Mouse (Mus musculus) layer of hippocampus, adult 2 months (tissue): ENCODE results near the gene Cgnl1. TPM values are rescaled to one million over a fixed set of nuclear protein-coding genes. Genes with fewer than 3 reads are reported as not detected.
A peak's percentile ranks its signal among the peaks of the same experiment; 100 is the strongest.

Experiments used
- DNase-seq, 2 experiments: peaks; one replicate each; pipeline ENCODE4 v3.0.0; 2022; ENCODE audit warnings: low spot score in 2 of 2
- H3K27ac ChIP-seq: fragments of 200-600 bp; 2 replicates; pipeline ENCODE4 v1.8.1; 2022
- H3K4me3 ChIP-seq: fragments of 200-600 bp; 2 replicates; pipeline ENCODE4 v1.8.1; 2022; ENCODE audit warnings: mild to moderate bottlenecking
- CTCF ChIP-seq: fragments of 200-600 bp; conservative IDR thresholded peaks from 2 replicates; pipeline ENCODE4 v1.8.1; 2022; ENCODE audit warnings: antibody characterized with exemption, mild to moderate bottlenecking, moderate library complexity
- total RNA-seq, 2 experiments: library from RNA; stranded (reverse); gene quantifications; 2 replicates each; pipeline ENCODE4 v1.2.3; 2021

Cgnl1 gene
- total RNA-seq, 2 experiments from 2014 or later, result 6.6 to 7.9 TPM

DNA sequence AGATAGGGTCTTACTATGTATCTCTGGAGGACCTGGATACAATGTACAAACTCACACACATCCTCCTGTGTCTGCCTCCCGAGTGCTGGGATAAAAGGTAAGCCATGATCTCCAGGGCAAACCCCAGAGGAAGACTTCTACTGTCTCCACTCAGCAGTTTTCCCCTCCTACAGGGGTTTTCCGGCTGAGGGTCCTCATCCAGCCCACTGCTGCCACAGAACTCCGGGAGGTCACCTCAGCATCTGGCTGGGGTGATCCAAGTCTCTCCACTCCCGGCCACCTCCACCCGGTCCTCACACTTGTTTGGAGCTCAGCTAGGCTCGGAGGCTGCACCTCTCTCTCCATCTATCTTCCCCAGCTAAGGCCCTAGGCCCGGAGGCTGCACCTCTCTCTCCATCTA lies 31.9 kb upstream of the Cgnl1 start:
- Histone ChIP-seq H3K4me3 (no peak overlapping the region), H3K27ac (no peak overlapping the region)
- no peak for TF ChIP-seq CTCF
- no peak for DNase-seq

- no peak for TF ChIP-seq CTCF
- H3K27ac ChIP-seq, result no peak overlapping the region
- H3K4me3 ChIP-seq, result no peak overlapping the region
- no peak for DNase-seq
Observed at GRCm38 (mm10) chr9:71799598-71799997, 28.2 kb upstream of the Cgnl1 start.

DNA sequence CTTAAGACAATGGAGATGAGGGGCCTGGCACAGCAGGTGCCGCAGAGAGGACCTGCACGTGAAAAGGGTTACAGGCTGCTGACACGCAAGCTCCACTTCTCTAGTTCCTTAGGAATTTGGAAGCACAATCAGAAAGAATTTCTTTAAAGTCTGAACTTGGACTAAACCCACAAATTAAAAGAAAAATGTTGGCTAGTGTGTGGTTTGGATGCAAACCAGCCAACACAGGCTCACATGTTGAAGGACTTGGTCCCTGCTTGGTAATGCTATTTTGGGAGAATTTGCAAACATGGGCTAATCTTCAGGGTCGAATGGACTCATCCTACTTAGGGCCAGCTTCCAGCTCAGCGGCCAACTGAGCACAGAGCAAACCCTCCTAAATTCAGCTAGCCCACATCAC lies 26.8 kb upstream of the Cgnl1 start:
- no peak for DNase-seq
- H3K4me3 ChIP-seq, result no peak overlapping the region
- TF ChIP-seq CTCF, result no peak
- H3K27ac ChIP-seq, result no peak overlapping the region

- no peak for DNase-seq
- H3K4me3 ChIP-seq, result no peak overlapping the region
- TF ChIP-seq CTCF, result peak; percentile 51
- H3K27ac ChIP-seq, result no peak overlapping the region
Observed at GRCm38 (mm10) chr9:71777404-71777803, 6.0 kb upstream of the Cgnl1 start.

- no peak overlapping the region for H3K4me3 ChIP-seq
- no peak for DNase-seq
- TF ChIP-seq CTCF, result no peak
- no peak overlapping the region for H3K27ac ChIP-seq
Observed at GRCm38 (mm10) chr9:71776337-71776736, 4.9 kb upstream of the Cgnl1 start.

- no peak for TF ChIP-seq CTCF
- Histone ChIP-seq H3K4me3 (no peak overlapping the region), H3K27ac (no peak overlapping the region)
- DNase-seq, result no peak
Observed at GRCm38 (mm10) chr9:71773563-71773962, 2.2 kb upstream of the Cgnl1 start.

GRCm38 (mm10) chr9:71772338-71772737 lies 936 bp upstream of the Cgnl1 start:
- no peak overlapping the region for H3K27ac ChIP-seq
- H3K4me3 ChIP-seq, result no peak overlapping the region
- TF ChIP-seq CTCF, result peak; percentile 72
- no peak for DNase-seq

DNA sequence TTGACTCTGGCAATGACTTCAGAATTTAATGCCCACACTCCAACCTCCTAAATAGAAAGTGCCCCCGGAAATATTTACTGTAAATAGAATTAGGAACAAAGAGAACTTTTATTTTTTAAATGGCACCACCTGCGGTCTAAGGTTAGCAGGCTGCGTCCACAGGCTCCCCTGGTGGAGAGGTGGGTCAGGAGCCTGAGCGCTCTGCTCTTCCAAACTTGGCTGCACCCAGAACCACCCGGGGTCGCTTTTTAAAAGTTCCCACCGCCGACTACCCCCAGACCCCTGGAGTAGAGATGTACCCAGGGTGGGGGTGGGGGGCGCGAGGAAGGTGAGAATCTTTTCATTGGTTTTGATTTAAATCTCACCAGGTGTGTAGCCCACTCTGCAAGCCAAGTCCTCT lies 918 bp downstream of the Cgnl1 start:
- peak; percentile 34 for TF ChIP-seq CTCF
- Histone ChIP-seq H3K27ac (peak overlapping the region; percentile 3; the same call in 1 of the 2 replicates), H3K4me3 (peak overlapping the region; percentile 60)
- no peak for DNase-seq

DNA sequence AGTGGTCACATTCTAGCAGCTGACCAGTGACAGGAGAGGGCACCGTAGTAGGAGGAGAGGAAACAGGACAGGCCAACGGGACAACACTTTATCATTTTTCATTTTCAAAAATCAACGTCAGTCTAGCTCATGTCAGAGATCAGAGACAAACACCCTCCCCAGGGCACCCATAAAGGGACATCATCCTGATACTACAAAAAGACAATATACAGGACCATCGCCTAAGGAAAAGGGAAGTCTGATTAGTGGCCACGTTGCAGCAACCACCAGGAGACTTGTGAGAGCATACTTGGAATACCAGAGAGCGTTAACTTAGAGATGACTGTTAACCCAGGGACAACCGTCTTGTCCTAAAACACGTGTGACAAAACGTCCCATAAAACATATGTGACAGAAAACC lies 1.7 kb downstream of the Cgnl1 start:
- no peak for TF ChIP-seq CTCF
- no peak overlapping the region for H3K27ac ChIP-seq
- peak overlapping the region; percentile 60; the same call in 1 of the 2 replicates for H3K4me3 ChIP-seq
- no peak for DNase-seq

- Histone ChIP-seq H3K4me3 (no peak overlapping the region), H3K27ac (no peak overlapping the region)
- DNase-seq, result no peak
- TF ChIP-seq CTCF, result no peak
Observed at GRCm38 (mm10) chr9:71768119-71768518, 3.3 kb downstream of the Cgnl1 start.

DNA sequence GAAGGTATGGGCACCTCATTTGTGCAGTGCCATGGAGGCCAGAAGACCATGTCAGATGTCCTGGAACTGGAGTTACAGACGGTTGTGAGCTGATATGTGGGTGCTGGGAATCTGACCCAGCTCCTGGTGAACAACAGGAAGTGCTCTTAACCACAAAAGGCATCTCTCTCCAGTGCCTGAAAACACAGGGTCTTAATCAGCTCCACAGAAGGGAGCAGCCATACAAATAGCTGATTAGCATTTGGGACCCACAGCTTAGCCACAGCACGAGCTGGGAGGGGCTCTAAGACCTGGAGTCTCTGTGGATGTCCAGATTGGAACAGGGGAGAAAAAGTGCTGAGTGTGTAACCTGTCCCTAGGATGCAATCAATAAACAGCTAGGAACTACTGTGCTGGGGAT lies 4.5 kb downstream of the Cgnl1 start:
- no peak overlapping the region for H3K27ac ChIP-seq
- TF ChIP-seq CTCF, result no peak
- no peak overlapping the region for H3K4me3 ChIP-seq
- DNase-seq, result no peak

DNA sequence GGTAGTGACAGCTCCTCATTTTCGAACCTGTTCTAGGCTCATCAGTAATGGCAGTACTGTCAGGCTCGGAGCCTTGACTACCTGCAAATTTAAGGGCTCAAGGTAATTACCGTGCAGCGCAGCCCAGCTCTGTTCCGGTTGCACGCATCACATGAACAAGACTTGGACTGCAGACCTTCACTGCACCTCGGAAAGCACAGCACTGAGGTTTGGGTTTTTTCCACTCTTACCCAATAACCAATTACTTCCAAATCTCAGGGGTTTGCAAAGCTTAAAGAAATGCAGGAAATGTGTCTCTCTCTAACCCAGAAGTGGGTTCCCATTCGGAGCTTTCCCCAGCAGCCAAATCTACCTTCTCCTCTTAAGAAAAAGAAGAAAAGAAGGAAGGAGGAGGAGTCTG lies 5.1 kb downstream of the Cgnl1 start:
- Histone ChIP-seq H3K27ac (no peak overlapping the region), H3K4me3 (no peak overlapping the region)
- no peak for TF ChIP-seq CTCF
- DNase-seq, result no peak

- Histone ChIP-seq H3K27ac (no peak overlapping the region), H3K4me3 (no peak overlapping the region)
- DNase-seq, result no peak
- TF ChIP-seq CTCF, result no peak
Observed at GRCm38 (mm10) chr9:71764551-71764950, 6.9 kb downstream of the Cgnl1 start.

DNA sequence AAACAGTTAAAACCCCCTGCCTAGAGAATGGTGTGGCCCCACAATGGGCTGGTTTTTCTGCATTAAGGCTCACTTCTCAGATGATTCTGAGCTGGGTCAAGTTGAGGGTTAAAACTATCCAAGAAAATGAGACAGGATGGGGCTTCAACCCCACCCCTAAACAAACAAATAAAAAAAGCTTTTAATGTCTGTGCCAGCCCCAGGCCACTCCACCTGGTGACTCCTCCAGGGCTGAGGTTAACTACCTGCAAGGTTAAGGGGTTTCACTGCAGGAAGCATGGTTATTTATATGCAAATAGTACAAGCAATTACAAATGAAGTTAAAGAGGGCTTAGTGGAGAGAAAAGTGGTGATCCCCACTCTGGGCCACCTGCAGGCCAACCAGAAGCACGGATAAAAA lies 8.1 kb downstream of the Cgnl1 start:
- H3K27ac ChIP-seq, result no peak overlapping the region
- no peak overlapping the region for H3K4me3 ChIP-seq
- no peak for DNase-seq
- no peak for TF ChIP-seq CTCF

GRCm38 (mm10) chr9:71761663-71762062 lies 9.7 kb downstream of the Cgnl1 start:
- H3K27ac ChIP-seq, result no peak overlapping the region
- peak; percentile 58 for TF ChIP-seq CTCF
- DNase-seq, result no peak
- no peak overlapping the region for H3K4me3 ChIP-seq
